Mouse (Mus musculus): ENCODE results near the gene Blcap. TPM values are rescaled to one million over a fixed set of nuclear protein-coding genes. Genes with fewer than 3 reads are reported as not detected.
"Not testable (repeated sequence)": the region's sequence is repeated elsewhere in the genome, so short reads cannot be mapped to it uniquely, and the experiment has no call there.

Gene Blcap
- 78.4 and 100.0 TPM in 2 replicates for polyA plus RNA-seq (2016; fragmentation: Nextera tagmentation; extraction: Ambion mirVana)

DNA sequence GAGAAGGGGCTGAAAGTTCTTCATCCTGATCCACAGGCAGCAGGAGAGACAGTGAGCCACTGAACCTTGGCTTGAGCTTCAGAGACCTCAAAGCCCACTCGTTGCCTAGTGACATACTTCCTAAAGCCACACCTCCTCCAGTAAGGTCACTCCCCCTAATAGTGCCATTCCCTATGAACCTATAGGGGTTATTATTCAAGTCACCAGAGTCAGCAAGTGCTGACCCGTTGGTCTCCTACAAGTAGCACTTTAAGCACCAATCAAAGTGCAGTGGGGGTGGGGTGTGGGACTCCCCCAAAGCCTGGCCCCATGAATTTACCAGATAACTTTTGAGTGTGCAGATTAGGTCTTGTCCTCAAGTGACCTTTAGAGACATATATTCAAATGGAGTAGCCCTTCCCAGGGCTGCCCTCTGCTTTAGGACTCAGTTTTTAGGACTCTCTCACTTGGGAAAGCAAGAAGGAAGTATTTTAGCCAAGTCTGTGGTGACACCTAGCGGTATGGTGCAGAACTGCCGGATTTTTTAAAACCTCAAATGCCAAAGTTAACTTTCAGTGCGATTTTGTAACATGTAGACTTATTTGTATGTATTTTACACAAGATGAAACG lies at the start of gene Blcap:
Gene Blcap, minus strand, starts transcription at position 51 of the 609 bp plus-strand sequence.
- Histone ChIP-seq H3K27me3 (ENCODE audit: insufficient read depth, poor library complexity, severe bottlenecking) (no peaks in the 10 kb centered on the region; the same call in 1 of the 2 replicates), H3K4me3 (no peak within 1 kb of the TSS), H3K4me1 (replicated peaks) (peaks cover 32% of the 10 kb centered on the region), H3K9me3 (no peaks in the 10 kb centered on the region), H3K27ac (peak within 1 kb of the TSS; percentile 31; the same call in 1 of the 2 replicates), H3K36me3 (no peaks in the 10 kb centered on the region)
- 13% methylated on average over 6 of the region's 6 CpGs for WGBS
- DNase-seq (ENCODE audit: low spot score) = peak; percentile 74

GRCm38 (mm10) chr2:157618393-157618792 lies 47.3 kb upstream of the Blcap start:
- no peaks in the 10 kb centered on the region for H3K36me3 ChIP-seq
- H3K4me1 ChIP-seq (replicated peaks) = peaks cover 24% of the 10 kb centered on the region
- H3K9me3 ChIP-seq = no peaks in the 10 kb centered on the region
- 0 out of 2 replicates have a peak, but pooled peaks cover 5% of the 10 kb centered on the region for H3K27me3 ChIP-seq (ENCODE audit: insufficient read depth, poor library complexity, severe bottlenecking)
- no peak for DNase-seq (ENCODE audit: low spot score)
- WGBS = 88% methylated on average over 4 of the region's 4 CpGs
- no peak overlapping the region for H3K27ac ChIP-seq
- no peak overlapping the region for H3K4me3 ChIP-seq

GRCm38 (mm10) chr2:157613997-157614396 lies 42.9 kb upstream of the Blcap start:
- 12% methylated on average over 11 of the region's 11 CpGs for WGBS
- H3K27me3 ChIP-seq (ENCODE audit: insufficient read depth, poor library complexity, severe bottlenecking) = peaks cover 5% of the 10 kb centered on the region; the same call in 1 of the 2 replicates
- H3K4me3 ChIP-seq = peak overlapping the region; percentile 31
- H3K27ac ChIP-seq = peak overlapping the region; percentile 67; the same call in 1 of the 2 replicates
- DNase-seq (ENCODE audit: low spot score) = peak; percentile 35
- H3K4me1 ChIP-seq (replicated peaks) = peaks cover 43% of the 10 kb centered on the region
- no peaks in the 10 kb centered on the region for H3K36me3 ChIP-seq
- H3K9me3 ChIP-seq = no peaks in the 10 kb centered on the region

GRCm38 (mm10) chr2:157611735-157612134 lies 40.7 kb upstream of the Blcap start:
- DNase-seq (ENCODE audit: low spot score) = no peak
- no peak overlapping the region for H3K27ac ChIP-seq
- 68% methylated on average over 3 of the region's 3 CpGs for WGBS

GRCm38 (mm10) chr2:157607542-157608236 lies 36.6 kb upstream of the Blcap start:
- no peaks in the 10 kb centered on the region for H3K36me3 ChIP-seq
- WGBS = 62% methylated on average over 9 of the region's 9 CpGs
- no peaks in the 10 kb centered on the region for H3K9me3 ChIP-seq
- H3K4me1 ChIP-seq (replicated peaks) = peaks cover 28% of the 10 kb centered on the region
- peaks cover 21% of the 10 kb centered on the region for H3K27me3 ChIP-seq (ENCODE audit: insufficient read depth, poor library complexity, severe bottlenecking)
- H3K4me3 ChIP-seq = no peak overlapping the region
- peak; percentile 15 for DNase-seq (ENCODE audit: low spot score)
- H3K27ac ChIP-seq = peak overlapping the region; percentile 71

More at GRCm38 (mm10) chr2:157611735-157612134, 40.7 kb upstream of the Blcap start:
- H3K36me3 ChIP-seq = no peaks in the 10 kb centered on the region
- H3K4me1 ChIP-seq (replicated peaks) = peaks cover 58% of the 10 kb centered on the region
- H3K4me3 ChIP-seq = no peak overlapping the region
- peaks cover 5% of the 10 kb centered on the region; the same call in 1 of the 2 replicates for H3K27me3 ChIP-seq (ENCODE audit: insufficient read depth, poor library complexity, severe bottlenecking)
- no peaks in the 10 kb centered on the region for H3K9me3 ChIP-seq

- Histone ChIP-seq H3K4me3 (no peak overlapping the region), H3K36me3 (no peaks in the 10 kb centered on the region), H3K9me3 (no peaks in the 10 kb centered on the region), H3K27me3 (ENCODE audit: insufficient read depth, poor library complexity, severe bottlenecking) (peaks cover 21% of the 10 kb centered on the region), H3K4me1 (replicated peaks) (peaks cover 15% of the 10 kb centered on the region), H3K27ac (no peak overlapping the region)
- WGBS = 8% methylated on average over 18 of the region's 18 CpGs
- peak; percentile 85 for DNase-seq (ENCODE audit: low spot score)
These were observed 34.1 kb upstream of the Blcap start for GRCm38 (mm10) chr2:157605025-157605675.

DNA sequence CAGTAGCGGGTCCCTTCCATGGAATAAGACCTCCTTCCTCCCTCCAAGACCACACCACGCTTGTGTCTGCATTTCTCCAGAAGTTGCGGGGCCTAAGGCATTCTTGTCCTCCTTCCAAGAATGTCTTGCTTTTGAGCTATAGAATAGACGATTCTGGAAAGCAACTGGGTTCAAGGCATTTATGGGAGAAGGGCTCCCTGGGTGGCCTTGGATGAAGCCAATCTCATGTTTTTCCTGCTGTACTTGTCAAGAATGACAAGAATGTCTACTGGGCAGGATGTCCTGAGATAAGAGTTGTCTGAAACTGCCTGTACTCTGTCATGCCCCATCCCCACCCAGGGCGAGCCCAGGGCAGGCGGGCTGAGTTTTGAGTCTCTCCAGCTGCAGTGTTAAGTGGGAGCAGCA lies 30.4 kb upstream of the Blcap start:
- Histone ChIP-seq H3K27ac (no peak overlapping the region), H3K27me3 (ENCODE audit: insufficient read depth, poor library complexity, severe bottlenecking) (peaks cover 21% of the 10 kb centered on the region), H3K4me3 (no peak overlapping the region), H3K4me1 (replicated peaks) (no peaks in the 10 kb centered on the region), H3K36me3 (no peaks in the 10 kb centered on the region), H3K9me3 (no peaks in the 10 kb centered on the region)
- 86% methylated on average over 6 of the region's 6 CpGs for WGBS
- no peak for DNase-seq (ENCODE audit: low spot score)

GRCm38 (mm10) chr2:157596876-157597566 lies 25.9 kb upstream of the Blcap start:
- no peaks in the 10 kb centered on the region for H3K36me3 ChIP-seq
- H3K27ac ChIP-seq = no peak overlapping the region
- 62% methylated on average over 22 of the region's 22 CpGs for WGBS
- peak overlapping the region; percentile 34 for H3K4me3 ChIP-seq
- no peaks in the 10 kb centered on the region for H3K9me3 ChIP-seq
- no peak for DNase-seq (ENCODE audit: low spot score)
- H3K27me3 ChIP-seq (ENCODE audit: insufficient read depth, poor library complexity, severe bottlenecking) = no peaks in the 10 kb centered on the region
- H3K4me1 ChIP-seq (replicated peaks) = no peaks in the 10 kb centered on the region

DNA sequence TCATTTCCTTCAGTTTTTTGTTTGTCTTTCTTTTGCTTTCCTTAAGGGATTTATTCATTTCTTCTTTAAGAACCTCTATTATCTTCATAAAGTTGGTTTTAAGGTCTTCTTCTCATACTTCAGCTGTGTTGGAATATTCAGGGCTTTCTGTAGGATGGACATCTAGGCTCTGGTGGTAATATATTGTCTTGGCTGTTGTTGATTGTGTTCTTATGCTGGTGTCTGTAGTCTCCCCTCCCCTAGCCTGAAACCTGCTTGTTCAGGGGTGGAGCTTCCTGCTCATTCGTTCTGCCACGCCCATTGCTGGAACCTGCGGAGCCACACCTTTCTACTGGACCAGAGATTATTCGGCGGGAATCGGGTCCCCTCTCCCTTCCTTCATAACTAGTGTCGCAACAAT lies 14.3 kb upstream of the Blcap start:
- H3K9me3 ChIP-seq; H3K4me3 ChIP-seq; DNase-seq (ENCODE audit: low spot score); H3K27me3 ChIP-seq (ENCODE audit: insufficient read depth, poor library complexity, severe bottlenecking); H3K27ac ChIP-seq; H3K36me3 ChIP-seq; H3K4me1 ChIP-seq (replicated peaks): not testable (repeated sequence)
- WGBS = 19% methylated on average over 7 of the region's 7 CpGs

DNA sequence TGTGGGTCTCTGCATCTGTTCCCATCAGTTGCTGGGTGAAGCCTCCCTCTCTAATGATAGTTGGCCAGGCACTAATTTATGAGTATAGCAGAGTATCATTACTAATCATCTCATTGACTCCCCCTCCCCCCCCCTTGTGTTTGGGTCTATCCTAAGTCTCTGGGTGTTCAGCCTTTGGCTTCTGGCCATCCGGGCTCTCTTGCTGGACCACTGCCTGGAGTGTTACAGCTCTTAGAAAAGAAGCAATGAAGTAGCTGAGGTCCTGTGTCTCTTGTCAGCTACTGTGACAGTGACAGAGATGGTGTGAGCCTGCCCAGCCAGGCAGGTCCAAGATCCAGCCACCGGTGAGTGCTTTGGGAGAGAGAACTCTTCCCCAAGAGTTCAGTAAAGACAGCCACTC lies 1.7 kb upstream of the Blcap start:
- Histone ChIP-seq H3K9me3 (no peaks in the 10 kb centered on the region), H3K27ac (no peak overlapping the region), H3K27me3 (ENCODE audit: insufficient read depth, poor library complexity, severe bottlenecking) (no peaks in the 10 kb centered on the region; the same call in 1 of the 2 replicates), H3K4me1 (replicated peaks) (peaks cover 20% of the 10 kb centered on the region), H3K36me3 (no peaks in the 10 kb centered on the region), H3K4me3 (no peak overlapping the region)
- DNase-seq (ENCODE audit: low spot score) = no peak
- 83% methylated on average over 2 of the region's 2 CpGs for WGBS

- H3K4me3 ChIP-seq = no peak overlapping the region
- H3K36me3 ChIP-seq = no peaks in the 10 kb centered on the region
- no peaks in the 10 kb centered on the region; the same call in 1 of the 2 replicates for H3K27me3 ChIP-seq (ENCODE audit: insufficient read depth, poor library complexity, severe bottlenecking)
- no peaks in the 10 kb centered on the region for H3K9me3 ChIP-seq
- peaks cover 41% of the 10 kb centered on the region for H3K4me1 ChIP-seq (replicated peaks)
- 75% methylated on average over 9 of the region's 9 CpGs for WGBS
- H3K27ac ChIP-seq = 0 out of 2 replicates have a peak overlapping the region, but pooled peaks have one; percentile 31
- DNase-seq (ENCODE audit: low spot score) = no peak
These were observed 1.1 kb downstream of the Blcap start for GRCm38 (mm10) chr2:157569796-157570485.

- peaks cover 5% of the 10 kb centered on the region for H3K36me3 ChIP-seq
- WGBS = 31% methylated on average over 2 of the region's 2 CpGs
- peaks cover 52% of the 10 kb centered on the region for H3K4me1 ChIP-seq (replicated peaks)
- DNase-seq (ENCODE audit: low spot score) = no peak
- peak overlapping the region; percentile 26; the same call in 1 of the 2 replicates for H3K27ac ChIP-seq
- no peak overlapping the region for H3K4me3 ChIP-seq
- no peaks in the 10 kb centered on the region for H3K9me3 ChIP-seq
- no peaks in the 10 kb centered on the region; the same call in 1 of the 2 replicates for H3K27me3 ChIP-seq (ENCODE audit: insufficient read depth, poor library complexity, severe bottlenecking)
These were observed 2.2 kb downstream of the Blcap start for GRCm38 (mm10) chr2:157568881-157569280.

All from hindbrain, embryonic 10.5 days (tissue).